Mouse (Mus musculus): ENCODE measurements around the gene Mfap1a.

GRCm38 (mm10) chr2:121447006-121447405 lies 59.5 kb downstream of the Mfap1a start:
- TF ChIP-seq CTCF (IDR thresholded peaks at IDR 0.05; ENCODE audit: control insufficient read depth, insufficient read depth, low read length): no peak
- no peak for TF ChIP-seq POLR2A (IDR thresholded peaks at IDR 0.05; ENCODE audit: borderline replicate concordance, control insufficient read depth, low read depth, low read length)
